Mouse (Mus musculus) spleen, adult 2 months (tissue): ENCODE results near the gene Adamts16. TPM values are rescaled to one million over a fixed set of nuclear protein-coding genes. Genes with fewer than 3 reads are reported as not detected.

ENCODE experiments used
- DNase-seq, 2 experiments: peaks; one replicate each; pipeline versions ENCODE4 v3.0.0 to v3.0.0-alpha.2; 2012 to 2021; ENCODE audit warnings: low spot score in 2 of 2, low read depth in 1 of 2
- H3K27ac ChIP-seq: fragments of 200-500 bp; 2 replicates; pipeline ENCODE4 v1.5.1; 2012; ENCODE audit warnings: low read length, inconsistent platforms; ENCODE audit not compliant: insufficient read depth
- H3K27me3 ChIP-seq: fragments of 200-500 bp; 2 replicates; pipeline ENCODE4 v1.6.1; 2012; ENCODE audit warnings: mild to moderate bottlenecking, moderate library complexity, low read length, inconsistent platforms; ENCODE audit not compliant: control insufficient read depth, insufficient read depth
- H3K36me3 ChIP-seq: fragments of 200-500 bp; 2 replicates; pipeline ENCODE4 v1.6.1; 2012; ENCODE audit warnings: mild to moderate bottlenecking, low read length, inconsistent platforms; ENCODE audit not compliant: control insufficient read depth, insufficient read depth
- H3K4me1 ChIP-seq: fragments of 200-500 bp; 2 replicates; pipeline ENCODE4 v1.6.1; 2011; ENCODE audit warnings: inconsistent platforms; ENCODE audit not compliant: control insufficient read depth, insufficient read depth, insufficient read length
- H3K4me3 ChIP-seq: fragments of 200-500 bp; 2 replicates; pipeline ENCODE4 v1.5.1; 2011; ENCODE audit warnings: mild to moderate bottlenecking, inconsistent platforms; ENCODE audit not compliant: insufficient read depth, insufficient read length; ENCODE audit errors: extremely low read depth
- CTCF ChIP-seq: fragments of 200-500 bp; IDR thresholded peaks from 2 replicates; pipeline ENCODE4 v1.5.1; 2011; ENCODE audit warnings: mild to moderate bottlenecking, inconsistent platforms; ENCODE audit not compliant: insufficient read depth, insufficient read length, insufficient replicate concordance; ENCODE audit errors: extremely low read depth
- POLR2A ChIP-seq: fragments of 200-500 bp; IDR thresholded peaks from 2 replicates; pipeline ENCODE4 v1.6.1; 2011; ENCODE audit warnings: low read depth, low read length, inconsistent platforms
- WGBS: fragments of 180-500 bp; shearing (Covaris S2); methylation state at CpG from one replicate; pipeline ENCODE4 v1.1.7; 2018; 5-methylcytosine and 5-hydroxymethylcytosine counted together
- polyA plus RNA-seq: library from polyadenylated mRNA; depleted of rRNA; stranded (reverse); fragments of >200 nt; gene quantifications from 2 replicates; pipeline ENCODE4 v1.2.3, GENCODE M21; 2012

Adamts16 gene
- polyA plus RNA-seq, 1 experiment: 0.13 TPM

- no peak overlapping the region for H3K4me3 ChIP-seq
- no peaks in the 10 kb centered on the region for H3K4me1 ChIP-seq
- no peak for DNase-seq
- H3K36me3 ChIP-seq: no peaks in the 10 kb centered on the region
- TF ChIP-seq CTCF (no peak), POLR2A (no peak)
- no peaks in the 10 kb centered on the region for H3K27me3 ChIP-seq
- 83% methylated on average over 1 of the region's 1 CpGs for WGBS
- H3K27ac ChIP-seq: no peak overlapping the region
These were observed 38.8 kb downstream of the Adamts16 start for GRCm38 (mm10) chr13:70802849-70803248.

- 77% methylated on average over 3 of the region's 3 CpGs for WGBS
- H3K36me3 ChIP-seq: no peaks in the 10 kb centered on the region
- no peak for TF ChIP-seq POLR2A
- TF ChIP-seq CTCF: no peak
These were observed 42.3 kb downstream of the Adamts16 start for GRCm38 (mm10) chr13:70799322-70799721.

GRCm38 (mm10) chr13:70798396-70798795 is 43.2 kb downstream of the Adamts16 start:
- Histone ChIP-seq H3K27me3 (no peaks in the 10 kb centered on the region), H3K4me1 (no peaks in the 10 kb centered on the region), H3K27ac (no peak overlapping the region), H3K36me3 (no peaks in the 10 kb centered on the region), H3K4me3 (no peak overlapping the region)
- no peak for TF ChIP-seq CTCF
- no peak for TF ChIP-seq POLR2A
- 77% methylated on average over 5 of the region's 5 CpGs for WGBS
- DNase-seq: no peak

More at GRCm38 (mm10) chr13:70799322-70799721, 42.3 kb downstream of the Adamts16 start:
- H3K4me1 ChIP-seq: no peaks in the 10 kb centered on the region
- no peak for DNase-seq
- no peaks in the 10 kb centered on the region for H3K27me3 ChIP-seq
- no peak overlapping the region for H3K27ac ChIP-seq
- no peak overlapping the region for H3K4me3 ChIP-seq

GRCm38 (mm10) chr13:70794074-70794572 is 47.5 kb downstream of the Adamts16 start:
- TF ChIP-seq POLR2A: no peak
- no peak for TF ChIP-seq CTCF
- no peaks in the 10 kb centered on the region for H3K27me3 ChIP-seq
- WGBS: 86% methylated on average over 8 of the region's 8 CpGs
- no peaks in the 10 kb centered on the region for H3K4me1 ChIP-seq
- DNase-seq: no peak
- no peak overlapping the region for H3K27ac ChIP-seq
- H3K4me3 ChIP-seq: no peak overlapping the region
- H3K36me3 ChIP-seq: no peaks in the 10 kb centered on the region

- DNase-seq: no peak
- WGBS: 83% methylated on average over 4 of the region's 4 CpGs
- Histone ChIP-seq H3K36me3 (no peaks in the 10 kb centered on the region), H3K27ac (no peak overlapping the region), H3K27me3 (no peaks in the 10 kb centered on the region), H3K4me3 (no peak overlapping the region), H3K4me1 (no peaks in the 10 kb centered on the region)
- TF ChIP-seq POLR2A (no peak), CTCF (no peak)
These were observed 48.0 kb downstream of the Adamts16 start for GRCm38 (mm10) chr13:70793660-70794059.

GRCm38 (mm10) chr13:70792950-70793349 is 48.7 kb downstream of the Adamts16 start:
- no peaks in the 10 kb centered on the region for H3K36me3 ChIP-seq
- H3K4me3 ChIP-seq: no peak overlapping the region
- TF ChIP-seq POLR2A: no peak
- TF ChIP-seq CTCF: no peak
- no peaks in the 10 kb centered on the region for H3K4me1 ChIP-seq
- DNase-seq: no peak
- no peaks in the 10 kb centered on the region for H3K27me3 ChIP-seq
- 89% methylated on average over 7 of the region's 7 CpGs for WGBS
- H3K27ac ChIP-seq: no peak overlapping the region

GRCm38 (mm10) chr13:70789806-70790205 is 51.8 kb downstream of the Adamts16 start:
- no peak for TF ChIP-seq CTCF
- TF ChIP-seq POLR2A: no peak
- no peak for DNase-seq
- Histone ChIP-seq H3K27ac (no peak overlapping the region), H3K27me3 (no peaks in the 10 kb centered on the region), H3K36me3 (no peaks in the 10 kb centered on the region), H3K4me3 (no peak overlapping the region), H3K4me1 (no peaks in the 10 kb centered on the region)
- 51% methylated on average over 1 of the region's 1 CpGs for WGBS
